Mouse (Mus musculus): ENCODE measurements around the gene Dkk3.

DNA sequence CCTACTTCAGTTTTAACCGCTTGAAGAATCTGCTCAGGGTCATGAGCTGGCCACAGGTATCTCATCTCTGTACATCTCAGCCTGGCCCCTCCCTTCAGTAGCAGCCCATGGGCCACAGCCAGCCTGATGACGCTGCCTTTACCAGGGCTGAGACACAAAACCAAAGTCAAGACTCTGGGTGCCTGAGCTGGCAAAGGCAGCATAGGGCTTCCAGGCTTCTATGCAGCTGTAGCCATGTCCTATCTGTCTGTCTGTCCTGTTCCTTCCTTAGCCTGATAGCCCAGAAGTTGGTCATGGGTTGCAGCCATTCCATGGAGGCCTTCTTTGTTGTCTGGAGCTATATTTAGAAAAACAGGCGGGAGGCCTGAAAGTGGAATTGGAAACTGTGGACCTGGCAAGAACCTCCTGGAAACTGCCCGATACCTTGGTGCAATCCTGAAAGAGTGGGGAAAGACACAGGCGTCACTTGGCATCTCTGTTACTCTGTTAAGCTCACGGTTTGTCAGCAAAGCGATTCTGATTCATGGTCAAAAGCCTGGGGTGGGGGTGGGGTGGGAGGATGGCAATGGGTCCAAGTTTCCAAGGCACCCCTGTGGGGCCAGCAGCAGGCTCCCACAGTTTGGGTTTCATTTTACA, 33.1 kb downstream of the Dkk3 start:
- TF ChIP-seq CTCF (IDR thresholded peaks at IDR 0.05; ENCODE audit: extremely low read depth, insufficient read depth, low read length) = no peak
- no peak for TF ChIP-seq POLR2A (IDR thresholded peaks at IDR 0.05; ENCODE audit: extremely low read depth, insufficient read depth, low read length)

All from cortical plate, adult 2 months (tissue).